Mouse (Mus musculus) liver, adult (tissue): ENCODE data around the gene Ndufs7.

Experiments
- GATA4 ChIP-seq: IDR thresholded peaks from 2 replicates; pipeline ENCODE4 v1.6.1; 2014; ENCODE audit warnings: mild to moderate bottlenecking, low read length; ENCODE audit not compliant: insufficient replicate concordance

The Ndufs7 gene

GRCm38 (mm10) chr10:80294788-80295303, 45.9 kb downstream of the Ndufs7 start:
- no peak for TF ChIP-seq GATA4

GRCm38 (mm10) chr10:80295618-80296425, 46.9 kb downstream of the Ndufs7 start, which contains the start of gene Apc2:
Gene Apc2 (plus strand): TSS chr10:80295977.
- no peak for TF ChIP-seq GATA4

GRCm38 (mm10) chr10:80296824-80297223, 47.9 kb downstream of the Ndufs7 start:
- no peak for TF ChIP-seq GATA4

- no peak for TF ChIP-seq GATA4
Measured at GRCm38 (mm10) chr10:80297526-80298133, 48.7 kb downstream of the Ndufs7 start.

GRCm38 (mm10) chr10:80298571-80299281, 49.8 kb downstream of the Ndufs7 start:
- TF ChIP-seq GATA4 = no peak

GRCm38 (mm10) chr10:80299301-80299700, 50.4 kb downstream of the Ndufs7 start:
- TF ChIP-seq GATA4 = no peak

- TF ChIP-seq GATA4 = no peak
Measured at GRCm38 (mm10) chr10:80299824-80300223, 50.9 kb downstream of the Ndufs7 start.

- TF ChIP-seq GATA4 = no peak
Measured at GRCm38 (mm10) chr10:80300672-80301181, 51.8 kb downstream of the Ndufs7 start.

GRCm38 (mm10) chr10:80301256-80302081, 52.5 kb downstream of the Ndufs7 start:
- TF ChIP-seq GATA4 = no peak

- no peak for TF ChIP-seq GATA4
Measured at GRCm38 (mm10) chr10:80302082-80302355, 53.1 kb downstream of the Ndufs7 start.

GRCm38 (mm10) chr10:80302471-80302881, 53.6 kb downstream of the Ndufs7 start:
- TF ChIP-seq GATA4 = no peak

GRCm38 (mm10) chr10:80304458-80304857, 55.5 kb downstream of the Ndufs7 start:
- no peak for TF ChIP-seq GATA4

- no peak for TF ChIP-seq GATA4
Measured at GRCm38 (mm10) chr10:80304862-80305261, 55.9 kb downstream of the Ndufs7 start.
